Mouse (Mus musculus) liver, embryonic 14.5 days (tissue): ENCODE results near the gene Olfr287. TPM values are rescaled to one million over a fixed set of nuclear protein-coding genes. Genes with fewer than 3 reads are reported as not detected.

Source experiments
- ATAC-seq: fragments of 200-750 bp; cut with Nextera tagmentation; 2 replicates; pipeline ENCODE4 v1.8.0; 2017; ENCODE audit warnings: moderate number of reproducible peaks, mild to moderate bottlenecking, moderate library complexity; ENCODE audit not compliant: insufficient read depth
- DNase-seq, 3 experiments: peaks; one replicate each; pipeline ENCODE4 v3.0.0-alpha.2; 2012 to 2013; ENCODE audit warnings: low read depth in 3 of 3, low spot score in 3 of 3
- H3K27ac ChIP-seq: fragments of 300-500 bp; sonication (generic); 2 replicates; pipeline ENCODE4 v1.5.1; 2014; ENCODE audit warnings: moderate library complexity, mild to moderate bottlenecking, control low read depth, inconsistent platforms
- H3K27me3 ChIP-seq: fragments of 300-500 bp; sonication (generic); 2 replicates; pipeline ENCODE4 v1.6.1; 2014; ENCODE audit warnings: mild to moderate bottlenecking, low read length, moderate library complexity; ENCODE audit not compliant: control insufficient read depth, insufficient read depth
- H3K36me3 ChIP-seq: fragments of 300-500 bp; sonication (generic); replicated peaks from 2 replicates; pipeline ENCODE4 v1.6.1; 2014; ENCODE audit warnings: low read depth; ENCODE audit not compliant: control insufficient read depth, insufficient read depth
- H3K4me1 ChIP-seq, 2 experiments: fragments of 200-500 bp in 1 of 2; fragments of 300-500 bp in 1 of 2; sonication (generic) in 1 of 2; replicated peaks; 2 replicates each; pipeline ENCODE4 v1.6.1; 2012 to 2014; ENCODE audit warnings: antibody characterized with exemption in 1 of 2, inconsistent platforms in 1 of 2, low read length in 1 of 2; ENCODE audit not compliant: control insufficient read depth in 2 of 2, insufficient read depth in 2 of 2
- H3K4me2 ChIP-seq: fragments of 300-500 bp; sonication (generic); 2 replicates; pipeline ENCODE4 v1.6.1; 2014; ENCODE audit warnings: low read depth, mild to moderate bottlenecking, control low read depth, moderate library complexity
- H3K4me3 ChIP-seq, 2 experiments: fragments of 200-500 bp in 1 of 2; fragments of 300-500 bp in 1 of 2; sonication (generic) in 1 of 2; 2 replicates each; pipeline ENCODE4 v1.5.1; 2012 to 2014; ENCODE audit warnings: low read depth in 2 of 2, low read length in 2 of 2, mild to moderate bottlenecking in 2 of 2, control low read depth in 1 of 2, inconsistent platforms in 1 of 2, moderate library complexity in 1 of 2; ENCODE audit not compliant: insufficient read depth in 1 of 2
- H3K9ac ChIP-seq: fragments of 300-500 bp; sonication (generic); replicated peaks from 2 replicates; pipeline ENCODE4 v1.6.1; 2014; ENCODE audit warnings: mild to moderate bottlenecking, control low read depth, moderate library complexity
- H3K9me3 ChIP-seq: fragments of 300-500 bp; sonication (generic); 2 replicates; pipeline ENCODE4 v1.6.1; 2016; ENCODE audit warnings: low read length, mixed read lengths; ENCODE audit not compliant: control insufficient read depth
- CTCF ChIP-seq: IDR thresholded peaks from 2 replicates; pipeline ENCODE4 v1.5.1; 2016; ENCODE audit warnings: antibody characterized with exemption, low read depth, control low read depth
- EP300 ChIP-seq: IDR thresholded peaks from 2 replicates; pipeline ENCODE4 v1.6.1; 2016; ENCODE audit warnings: antibody characterized with exemption, low read depth
- WGBS: fragments of 180-500 bp; shearing (Covaris S2); extraction: QIAGEN DNeasy Blood & Tissue Kit; methylation state at CpG from one replicate; pipeline ENCODE4 v1.1.7; 2014; ENCODE audit not compliant: insufficient replicate concordance; 5-methylcytosine and 5-hydroxymethylcytosine counted together
- polyA plus RNA-seq, 2 experiments: library from polyadenylated mRNA; depleted of rRNA in 1 of 2; stranded (reverse) in 1 of 2; unstranded in 1 of 2; fragments of >200 nt; fragmentation: Nextera tagmentation in 1 of 2; extraction: Ambion mirVana in 1 of 2; gene quantifications; 2 replicates each; pipeline versions ENCODE4 v1.2.1 to v1.2.3; 2012 to 2014

Olfr287 gene
- polyA plus RNA-seq, 2 experiments: not detected

- no peak overlapping the region for H3K4me3 ChIP-seq
- no peak for ATAC-seq
- no peak overlapping the region for H3K27ac ChIP-seq
- no peak overlapping the region for H3K4me2 ChIP-seq
- no peaks in the 10 kb centered on the region for H3K4me1 ChIP-seq
- no peak overlapping the region for H3K9ac ChIP-seq
- 40% methylated on average over 5 of the region's 5 CpGs for WGBS
- no peak for DNase-seq
- H3K27me3 ChIP-seq: no peaks in the 10 kb centered on the region
- no peak for TF ChIP-seq EP300
- no peak for TF ChIP-seq CTCF
- no peaks in the 10 kb centered on the region for H3K9me3 ChIP-seq
- no peaks in the 10 kb centered on the region for H3K36me3 ChIP-seq
Observed at GRCm38 (mm10) chr15:98213336-98213870, 7.5 kb downstream of the Olfr287 start.

DNA sequence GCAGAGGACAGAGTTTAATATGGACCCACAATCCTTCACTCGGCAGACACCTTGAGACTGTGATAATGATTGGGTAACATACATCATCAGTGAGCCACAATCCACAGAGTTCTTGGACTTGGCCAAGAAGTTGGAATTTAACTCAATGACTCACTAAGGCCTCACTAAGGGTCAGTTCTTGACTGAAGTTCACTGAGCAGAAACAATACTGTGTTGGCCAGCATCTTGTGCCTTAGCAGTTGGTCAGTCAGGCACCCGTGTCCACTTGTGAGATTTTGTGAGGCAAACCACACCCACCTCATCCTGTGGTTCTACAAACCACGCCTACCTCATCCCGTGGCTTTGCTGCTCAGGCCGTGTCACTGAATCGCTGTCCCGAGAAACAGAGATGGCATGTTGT lies 11.2 kb downstream of the Olfr287 start:
- 47% methylated on average over 7 of the region's 7 CpGs for WGBS
- H3K27ac ChIP-seq: no peak overlapping the region
- no peak overlapping the region for H3K4me3 ChIP-seq
- no peaks in the 10 kb centered on the region for H3K27me3 ChIP-seq
- no peaks in the 10 kb centered on the region for H3K36me3 ChIP-seq
- no peak for ATAC-seq
- TF ChIP-seq EP300 (no peak), CTCF (no peak)
- no peaks in the 10 kb centered on the region for H3K4me1 ChIP-seq
- H3K9me3 ChIP-seq: no peaks in the 10 kb centered on the region
- H3K9ac ChIP-seq: no peak overlapping the region
- H3K4me2 ChIP-seq: no peak overlapping the region
- no peak for DNase-seq

GRCm38 (mm10) chr15:98195442-98195841 lies 25.4 kb downstream of the Olfr287 start, which contains the start of gene Olfr288:
Gene Olfr288 (minus strand): TSS chr15:98195542.
- H3K27me3 ChIP-seq: no peaks in the 10 kb centered on the region
- no peak within 1 kb of the TSS for H3K27ac ChIP-seq
- no peak within 1 kb of the TSS for H3K9ac ChIP-seq
- DNase-seq: no peak
- H3K9me3 ChIP-seq: no peaks in the 10 kb centered on the region
- ATAC-seq: no peak
- H3K4me1 ChIP-seq: no peaks in the 10 kb centered on the region
- 34% methylated on average over 3 of the region's 3 CpGs for WGBS
- H3K36me3 ChIP-seq: no peaks in the 10 kb centered on the region
- no peak within 1 kb of the TSS for H3K4me2 ChIP-seq
- TF ChIP-seq EP300 (no peak), CTCF (no peak)
- H3K4me3 ChIP-seq: no peak within 1 kb of the TSS

- Histone ChIP-seq H3K36me3 (no peaks in the 10 kb centered on the region), H3K27me3 (peaks cover 7% of the 10 kb centered on the region), H3K4me1 (peaks cover 0 to 8% of the 10 kb centered on the region in 2 experiments; a peak in 2 of 4 replicates), H3K27ac (no peak overlapping the region), H3K9ac (no peak overlapping the region), H3K4me3 (no peak overlapping the region), H3K9me3 (no peaks in the 10 kb centered on the region), H3K4me2 (no peak overlapping the region)
- WGBS: 51% methylated on average over 4 of the region's 4 CpGs
- TF ChIP-seq CTCF (no peak), EP300 (no peak)
- ATAC-seq (no peak), DNase-seq (no peak)
Observed at GRCm38 (mm10) chr15:98184456-98184855, 36.4 kb downstream of the Olfr287 start.

- 49% methylated on average over 12 of the region's 12 CpGs for WGBS
- Histone ChIP-seq H3K9ac (no peak overlapping the region), H3K4me2 (no peak overlapping the region), H3K27ac (no peak overlapping the region), H3K27me3 (peaks cover 7% of the 10 kb centered on the region), H3K4me3 (no peak overlapping the region), H3K9me3 (no peaks in the 10 kb centered on the region), H3K36me3 (no peaks in the 10 kb centered on the region), H3K4me1 (peaks cover 0 to 8% of the 10 kb centered on the region in 2 experiments; a peak in 2 of 4 replicates)
- TF ChIP-seq EP300 (no peak), CTCF (no peak)
- ATAC-seq (no peak), DNase-seq (no peak)
Observed at GRCm38 (mm10) chr15:98181856-98182570, 38.8 kb downstream of the Olfr287 start.
